Mouse (Mus musculus): ENCODE measurements around the gene Ifitm2. TPM values are rescaled to one million over a fixed set of nuclear protein-coding genes. Genes with fewer than 3 reads are reported as not detected.

Ifitm2 gene
- 391 and 458 TPM in 2 replicates for polyA plus RNA-seq (2015; fragmentation: Nextera tagmentation; extraction: Ambion mirVana)

GRCm38 (mm10) chr7:140955758-140956555, at the start of gene Ifitm2, which contains the start of gene Gm45717:
TSS of gene Ifitm2 (minus strand) at chr7:140955987.
TSS of gene Gm45717 (minus strand) at chr7:140955937.
- peak; percentile 76 for ATAC-seq (ENCODE audit: low read depth)
- Histone ChIP-seq H3K27ac (ENCODE audit: low read length) (peak within 1 kb of the TSS; percentile 78), H3K4me3 (ENCODE audit: low read depth, low read length) (peak within 1 kb of the TSS; percentile 59), H3K9ac (ENCODE audit: low read depth, low read length) (peak within 1 kb of the TSS; percentile 58), H3K9me3 (replicated peaks; ENCODE audit: control insufficient read depth, low read length) (no peaks in the 10 kb centered on the region), H3K4me2 (ENCODE audit: low read depth, low read length) (peak within 1 kb of the TSS; percentile 59), H3K27me3 (ENCODE audit: control insufficient read depth, insufficient read depth, low read depth, low read length) (no peaks in the 10 kb centered on the region), H3K4me1 (ENCODE audit: control insufficient read depth, low read depth, low read length) (peaks cover 17% of the 10 kb centered on the region), H3K36me3 (ENCODE audit: control insufficient read depth, insufficient read depth) (no peaks in the 10 kb centered on the region)
- 13% methylated on average over 11 of the region's 11 CpGs for WGBS (ENCODE audit: insufficient replicate concordance)

- Histone ChIP-seq H3K4me2 (ENCODE audit: low read depth, low read length) (no peak overlapping the region), H3K4me1 (ENCODE audit: control insufficient read depth, low read depth, low read length) (peaks cover 2% of the 10 kb centered on the region; the same call in 1 of the 2 replicates), H3K4me3 (ENCODE audit: low read depth, low read length) (no peak overlapping the region), H3K36me3 (ENCODE audit: control insufficient read depth, insufficient read depth) (no peaks in the 10 kb centered on the region), H3K27me3 (ENCODE audit: control insufficient read depth, insufficient read depth, low read depth, low read length) (no peaks in the 10 kb centered on the region), H3K9me3 (replicated peaks; ENCODE audit: control insufficient read depth, low read length) (no peaks in the 10 kb centered on the region), H3K27ac (ENCODE audit: low read length) (no peak overlapping the region), H3K9ac (ENCODE audit: low read depth, low read length) (no peak overlapping the region)
- no peak for ATAC-seq (ENCODE audit: low read depth)
- 62% methylated on average over 5 of the region's 5 CpGs for WGBS (ENCODE audit: insufficient replicate concordance)
Observed at GRCm38 (mm10) chr7:141003248-141004010, 47.6 kb upstream of the Ifitm2 start.

- Histone ChIP-seq H3K4me3 (ENCODE audit: low read depth, low read length) (no peak overlapping the region), H3K36me3 (ENCODE audit: control insufficient read depth, insufficient read depth) (no peaks in the 10 kb centered on the region), H3K9ac (ENCODE audit: low read depth, low read length) (no peak overlapping the region), H3K4me2 (ENCODE audit: low read depth, low read length) (no peak overlapping the region), H3K4me1 (ENCODE audit: control insufficient read depth, low read depth, low read length) (no peaks in the 10 kb centered on the region), H3K27me3 (ENCODE audit: control insufficient read depth, insufficient read depth, low read depth, low read length) (no peaks in the 10 kb centered on the region), H3K9me3 (replicated peaks; ENCODE audit: control insufficient read depth, low read length) (no peaks in the 10 kb centered on the region), H3K27ac (ENCODE audit: low read length) (no peak overlapping the region)
- no peak for ATAC-seq (ENCODE audit: low read depth)
- 65% methylated on average over 15 of the region's 15 CpGs for WGBS (ENCODE audit: insufficient replicate concordance)
Observed at GRCm38 (mm10) chr7:141000881-141001708, 45.3 kb upstream of the Ifitm2 start.

- peak; percentile 27; the same call in 1 of the 2 replicates for ATAC-seq (ENCODE audit: low read depth)
- peak overlapping the region; percentile 9; the same call in 1 of the 2 replicates for H3K4me2 ChIP-seq (ENCODE audit: low read depth, low read length)
Observed at GRCm38 (mm10) chr7:140998853-140999700, 43.3 kb upstream of the Ifitm2 start.

GRCm38 (mm10) chr7:140997817-140998216, 42.0 kb upstream of the Ifitm2 start:
- Histone ChIP-seq H3K36me3 (ENCODE audit: control insufficient read depth, insufficient read depth) (no peaks in the 10 kb centered on the region), H3K9ac (ENCODE audit: low read depth, low read length) (no peak overlapping the region), H3K4me3 (ENCODE audit: low read depth, low read length) (no peak overlapping the region), H3K27me3 (ENCODE audit: control insufficient read depth, insufficient read depth, low read depth, low read length) (no peaks in the 10 kb centered on the region), H3K9me3 (replicated peaks; ENCODE audit: control insufficient read depth, low read length) (no peaks in the 10 kb centered on the region), H3K4me1 (ENCODE audit: control insufficient read depth, low read depth, low read length) (no peaks in the 10 kb centered on the region), H3K4me2 (ENCODE audit: low read depth, low read length) (no peak overlapping the region), H3K27ac (ENCODE audit: low read length) (no peak overlapping the region)
- ATAC-seq (ENCODE audit: low read depth) = no peak
- WGBS (ENCODE audit: insufficient replicate concordance) = 14% methylated on average over 1 of the region's 1 CpGs

More at GRCm38 (mm10) chr7:140998853-140999700, 43.3 kb upstream of the Ifitm2 start:
- 43% methylated on average over 11 of the region's 11 CpGs for WGBS (ENCODE audit: insufficient replicate concordance)
- Histone ChIP-seq H3K4me1 (ENCODE audit: control insufficient read depth, low read depth, low read length) (no peaks in the 10 kb centered on the region), H3K4me3 (ENCODE audit: low read depth, low read length) (peak overlapping the region; percentile 1; the same call in 1 of the 2 replicates), H3K36me3 (ENCODE audit: control insufficient read depth, insufficient read depth) (no peaks in the 10 kb centered on the region), H3K27ac (ENCODE audit: low read length) (peak overlapping the region; percentile 35; the same call in 1 of the 2 replicates), H3K27me3 (ENCODE audit: control insufficient read depth, insufficient read depth, low read depth, low read length) (no peaks in the 10 kb centered on the region), H3K9ac (ENCODE audit: low read depth, low read length) (no peak overlapping the region), H3K9me3 (replicated peaks; ENCODE audit: control insufficient read depth, low read length) (no peaks in the 10 kb centered on the region)

GRCm38 (mm10) chr7:140991117-140991689, 35.4 kb upstream of the Ifitm2 start:
- Histone ChIP-seq H3K4me2 (ENCODE audit: low read depth, low read length) (no peak overlapping the region), H3K27me3 (ENCODE audit: control insufficient read depth, insufficient read depth, low read depth, low read length) (no peaks in the 10 kb centered on the region), H3K27ac (ENCODE audit: low read length) (no peak overlapping the region), H3K4me1 (ENCODE audit: control insufficient read depth, low read depth, low read length) (peaks cover 2% of the 10 kb centered on the region), H3K4me3 (ENCODE audit: low read depth, low read length) (no peak overlapping the region), H3K9me3 (replicated peaks; ENCODE audit: control insufficient read depth, low read length) (no peaks in the 10 kb centered on the region), H3K9ac (ENCODE audit: low read depth, low read length) (no peak overlapping the region), H3K36me3 (ENCODE audit: control insufficient read depth, insufficient read depth) (no peaks in the 10 kb centered on the region)
- WGBS (ENCODE audit: insufficient replicate concordance) = 30% methylated on average over 14 of the region's 14 CpGs
- ATAC-seq (ENCODE audit: low read depth) = no peak

- Histone ChIP-seq H3K27ac (ENCODE audit: low read length) (no peak overlapping the region), H3K4me3 (ENCODE audit: low read depth, low read length) (no peak overlapping the region), H3K9ac (ENCODE audit: low read depth, low read length) (no peak overlapping the region), H3K4me1 (ENCODE audit: control insufficient read depth, low read depth, low read length) (peaks cover 2% of the 10 kb centered on the region), H3K9me3 (replicated peaks; ENCODE audit: control insufficient read depth, low read length) (no peaks in the 10 kb centered on the region), H3K4me2 (ENCODE audit: low read depth, low read length) (no peak overlapping the region), H3K36me3 (ENCODE audit: control insufficient read depth, insufficient read depth) (no peaks in the 10 kb centered on the region), H3K27me3 (ENCODE audit: control insufficient read depth, insufficient read depth, low read depth, low read length) (no peaks in the 10 kb centered on the region)
- no peak for ATAC-seq (ENCODE audit: low read depth)
- WGBS (ENCODE audit: insufficient replicate concordance) = 24% methylated on average over 5 of the region's 5 CpGs
Observed at GRCm38 (mm10) chr7:140990622-140991021, 34.8 kb upstream of the Ifitm2 start.
